Mouse (Mus musculus): Measurements from ENCODE around the gene Olfr644. TPM values are rescaled to one million over a fixed set of nuclear protein-coding genes. Genes with fewer than 3 reads are reported as not detected.

Gene Olfr644
- total RNA-seq (2021) = not detected
- long read RNA-seq, experiment 1 = 0 reads
- long read RNA-seq, experiment 2 = 0 reads

DNA sequence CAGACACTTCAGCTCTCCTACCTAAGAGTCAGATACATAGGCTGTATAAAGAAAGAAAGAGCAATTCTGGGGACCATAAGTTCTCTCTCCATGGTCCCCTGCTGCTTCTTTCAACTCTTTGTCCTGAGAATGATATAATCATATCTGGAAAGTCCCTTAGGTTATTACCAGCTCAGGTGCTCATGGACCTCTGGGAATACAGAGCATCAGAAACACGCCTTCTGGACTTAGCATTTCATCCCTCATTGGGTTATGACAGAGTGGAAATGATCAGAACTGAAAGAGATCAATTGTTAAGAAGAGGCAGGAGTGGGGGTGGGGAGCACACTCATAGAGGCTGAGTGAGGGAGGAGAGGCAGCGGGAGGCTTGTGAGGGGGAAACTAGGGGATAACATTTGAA lies at the start of gene Olfr644:
Olfr644 (minus strand) TSS at position 101 of the 400 bp plus-strand sequence.
- no peak for DNase-seq

GRCm38 (mm10) chr7:104104757-104104972 lies 33.0 kb upstream of the Olfr644 start, which contains the start of gene Olfr646:
Gene Olfr646 (plus strand): TSS chr7:104104873.
- no peak for DNase-seq

DNA sequence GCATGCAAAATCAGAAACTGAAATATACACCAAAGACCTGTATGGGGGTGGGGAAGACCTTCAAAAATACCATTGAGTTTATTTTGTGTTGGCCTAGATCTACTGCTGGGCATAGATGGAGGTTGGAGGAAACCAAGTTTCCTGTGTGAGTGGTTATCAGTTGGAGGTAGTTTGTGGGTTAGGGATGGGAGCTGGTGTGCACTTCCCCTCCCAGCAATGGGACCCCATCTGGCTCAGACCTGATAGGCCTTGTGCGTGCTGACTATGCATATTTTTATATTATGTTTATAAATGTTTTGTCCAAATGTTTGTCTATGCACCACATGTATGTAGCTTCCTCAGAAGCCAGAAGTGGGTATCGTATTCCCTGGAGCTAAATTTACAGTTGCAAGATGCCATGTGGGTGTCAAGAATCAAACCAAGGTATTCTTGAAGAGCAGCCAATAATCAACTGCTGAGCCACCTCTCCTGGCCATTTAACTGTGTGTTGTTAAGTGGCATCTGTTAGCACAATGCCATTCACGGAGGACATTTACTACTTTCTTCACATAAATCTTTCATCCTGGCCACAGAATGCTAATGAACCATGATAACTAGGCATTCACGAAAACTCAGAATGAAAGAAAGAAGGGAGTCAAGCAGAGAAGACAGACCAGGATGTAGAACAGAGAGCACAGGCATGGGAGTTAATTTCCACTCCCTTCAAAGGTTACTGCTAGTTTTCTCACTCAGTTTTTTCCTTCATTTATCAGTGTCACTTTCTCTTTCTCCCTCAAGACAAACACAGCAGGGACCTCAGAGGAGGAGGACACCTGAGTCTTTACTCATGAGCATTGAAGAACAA lies 32.5 kb upstream of the Olfr644 start:
- DNase-seq = no peak

- DNase-seq = no peak
These were observed 13.7 kb upstream of the Olfr644 start, which contains the start of gene Olfr645 for GRCm38 (mm10) chr7:104085365-104085764. Gene Olfr645 (minus strand): TSS chr7:104085465.

DNA sequence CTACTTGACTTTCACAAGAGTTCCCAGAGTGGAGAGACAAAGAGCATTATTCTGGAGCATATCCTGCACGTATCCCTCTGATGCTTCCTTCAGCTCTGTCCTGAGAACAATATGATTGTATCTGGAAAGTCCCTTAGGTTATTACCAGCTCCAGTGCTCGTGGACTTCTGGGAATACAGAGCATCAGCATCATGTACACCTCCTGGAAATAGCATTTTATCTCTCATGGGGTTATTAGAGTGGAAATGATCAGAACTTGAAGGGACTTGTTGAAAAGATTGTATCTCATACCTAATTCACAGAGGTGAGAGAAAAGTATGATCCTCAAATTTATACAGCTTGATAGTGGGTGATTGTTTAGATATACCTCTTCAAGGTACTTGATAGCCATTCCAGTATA lies 10.3 kb downstream of the Olfr644 start, which contains the start of gene 4930516K23Rik:
4930516K23Rik (minus strand) TSS at position 101 of the 400 bp plus-strand sequence.
- DNase-seq = no peak

DNA sequence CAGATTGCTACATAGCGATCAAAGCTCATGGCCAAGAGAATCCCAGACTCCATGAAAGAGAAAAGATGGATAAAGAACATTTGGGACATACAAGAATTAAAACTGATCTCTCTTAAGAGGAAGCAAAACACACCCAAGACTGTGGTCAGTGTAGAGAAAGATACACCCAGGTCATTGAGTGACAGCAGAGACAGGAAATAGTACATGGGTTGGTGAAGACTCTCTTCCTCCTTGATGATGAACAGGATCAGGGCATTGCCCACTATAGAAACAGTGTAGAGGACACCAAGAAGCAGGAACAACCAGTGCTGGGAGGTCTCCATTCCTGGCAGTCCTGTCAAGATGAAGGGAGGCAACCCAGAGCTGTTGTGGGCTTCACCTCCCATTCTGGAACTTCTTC lies 12.5 kb downstream of the Olfr644 start:
- DNase-seq = no peak

GRCm38 (mm10) chr7:104052566-104052965 lies 19.1 kb downstream of the Olfr644 start, which contains the start of gene Olfr642:
Gene Olfr642 (minus strand): TSS chr7:104052666.
- no peak for DNase-seq

DNA sequence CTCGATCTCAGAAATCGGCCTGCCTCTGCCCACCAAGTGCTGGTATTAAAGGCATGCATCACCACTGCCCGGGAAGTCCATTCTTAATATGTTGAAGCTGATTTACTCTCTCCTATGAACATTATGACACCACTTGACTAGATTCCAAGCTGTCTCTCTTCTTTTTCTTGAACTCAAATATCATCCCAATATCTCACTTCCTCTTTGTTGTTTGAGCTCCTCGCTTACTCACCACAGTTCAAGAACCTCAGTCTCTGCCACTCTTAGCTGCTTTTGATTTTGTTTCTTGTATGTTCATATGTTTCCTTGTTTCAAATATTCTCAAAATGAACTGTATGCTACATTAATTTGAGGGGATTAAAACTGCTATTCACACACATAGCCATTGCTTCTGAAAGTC lies 20.9 kb downstream of the Olfr644 start:
- no peak for DNase-seq

- no peak for DNase-seq
These were observed 36.5 kb downstream of the Olfr644 start, which contains the start of gene Olfr641 for GRCm38 (mm10) chr7:104035145-104035544. Gene Olfr641 (plus strand): TSS chr7:104035445.

- DNase-seq = no peak
These were observed 44.7 kb downstream of the Olfr644 start for GRCm38 (mm10) chr7:104026978-104027377.

GRCm38 (mm10) chr7:104025473-104025872 lies 46.2 kb downstream of the Olfr644 start, which contains the start of gene Olfr640:
Gene Olfr640 (minus strand): TSS chr7:104025573.
- no peak for DNase-seq

- no peak for DNase-seq
These were observed 50.0 kb downstream of the Olfr644 start for GRCm38 (mm10) chr7:104021651-104022050.

DNA sequence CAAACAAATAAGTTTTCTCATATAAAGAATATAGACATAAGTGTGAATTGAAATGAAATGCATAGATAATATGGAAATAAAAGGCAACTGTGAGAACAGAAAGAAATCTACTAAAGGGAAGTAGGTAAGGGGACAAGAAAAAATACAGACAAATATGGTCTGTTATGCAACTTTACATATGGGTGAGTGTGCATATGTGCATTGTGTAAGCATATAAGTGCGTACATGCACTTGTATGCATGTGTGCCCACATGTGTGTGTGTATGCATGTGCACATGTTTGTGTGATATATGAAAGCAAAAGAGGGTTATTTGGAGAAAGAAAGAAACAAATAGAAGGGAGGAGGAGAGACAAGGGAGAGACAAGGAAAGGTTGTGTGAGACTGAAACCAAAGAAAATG lies 52.7 kb downstream of the Olfr644 start:
- DNase-seq = no peak

- DNase-seq = no peak
These were observed 54.5 kb downstream of the Olfr644 start, which contains the start of gene Olfr639 for GRCm38 (mm10) chr7:104017203-104017602. Gene Olfr639 (minus strand): TSS chr7:104017303.

Other genes starting within 250 kb of the Olfr644 start
- 1,000 to 10,000 TPM; 1,998 to 3,266 TPM for gene Hbb-bs, start 243.8 kb downstream of the Olfr644 start, total RNA-seq (2021)
- gene Hbb-bh2, start 231.3 kb downstream of the Olfr644 start, total RNA-seq (2021) = not detected
- gene Hbb-bh1, start 228.7 kb downstream of the Olfr644 start, total RNA-seq (2021) = not detected
- not detected for gene Hbb-y, start 218.7 kb downstream of the Olfr644 start, total RNA-seq (2021)
- gene Olfr66, start 185.6 kb downstream of the Olfr644 start, total RNA-seq (2021) = not detected
- not detected for gene Olfr64, start 177.4 kb downstream of the Olfr644 start, total RNA-seq (2021)
- not detected for gene Olfr65, start 168.4 kb downstream of the Olfr644 start, total RNA-seq (2021)
- not detected for gene Olfr631, start 143.0 kb downstream of the Olfr644 start, total RNA-seq (2021)
- not detected for gene Olfr632, start 137.5 kb downstream of the Olfr644 start, total RNA-seq (2021)
- gene Olfr633, start 127.4 kb downstream of the Olfr644 start, total RNA-seq (2021) = not detected
- not detected for gene Olfr635, start 100.7 kb downstream of the Olfr644 start, total RNA-seq (2021)
- gene Olfr638, start 73.1 kb downstream of the Olfr644 start, total RNA-seq (2021) = not detected
- gene Olfr639, start 54.6 kb downstream of the Olfr644 start, total RNA-seq (2021) = not detected
- gene Olfr640, start 46.3 kb downstream of the Olfr644 start, total RNA-seq (2021) = not detected
- not detected for gene Olfr641, start 36.4 kb downstream of the Olfr644 start, total RNA-seq (2021)
- not detected for gene Olfr642, start 19.2 kb downstream of the Olfr644 start, total RNA-seq (2021)
- not detected for gene 4930516K23Rik, start 10.4 kb downstream of the Olfr644 start, total RNA-seq (2021)
- gene Olfr645, start 13.6 kb upstream of the Olfr644 start, total RNA-seq (2021) = not detected
- not detected for gene Olfr646, start 33.0 kb upstream of the Olfr644 start, total RNA-seq (2021)
- not detected for gene Ubqln5, start 58.0 kb upstream of the Olfr644 start, total RNA-seq (2021)
- gene Olfr643, start 65.5 kb upstream of the Olfr644 start, total RNA-seq (2021) = not detected
- gene Ubqln3, start 71.4 kb upstream of the Olfr644 start, total RNA-seq (2021) = not detected
- not detected for gene Ubqlnl, start 78.7 kb upstream of the Olfr644 start, total RNA-seq (2021)
- gene Olfm5, start 93.0 kb upstream of the Olfr644 start, total RNA-seq (2021) = not detected
- gene Olfr648, start 111.5 kb upstream of the Olfr644 start, total RNA-seq (2021) = not detected
- not detected for gene Olfr649, start 124.1 kb upstream of the Olfr644 start, total RNA-seq (2021)
- under 1 TPM; 0.26 to 0.36 TPM for gene Trim6, start 146.9 kb upstream of the Olfr644 start, total RNA-seq (2021)
- 10 to 100 TPM in 1 of 2 experiments, 1 to 10 TPM in 1; 7.3 to 10.5 TPM for gene Trim34a, start 172.6 kb upstream of the Olfr644 start, total RNA-seq (2021)
- gene Trim5, start 216.2 kb upstream of the Olfr644 start, total RNA-seq (2021) = 1 to 10 TPM; 4.2 to 8.4 TPM
- gene Trim12a, start 243.6 kb upstream of the Olfr644 start, total RNA-seq (2021) = 10 to 100 TPM in 1 of 2 experiments, 1 to 10 TPM in 1; 9.7 to 19.6 TPM